Mouse (Mus musculus) ES-E14 (cell line): ENCODE results near the gene Ccdc116. TPM values are rescaled to one million over a fixed set of nuclear protein-coding genes. Genes with fewer than 3 reads are reported as not detected.

ENCODE experiments used
- DNase-seq: peaks from one replicate; pipeline ENCODE4 v3.0.0-alpha.2; 2013; ENCODE audit warnings: low read depth, low spot score
- H3K27ac ChIP-seq: 2 replicates; pipeline ENCODE4 v1.5.1; 2012; ENCODE audit warnings: low read depth, mild to moderate bottlenecking, low read length, moderate library complexity, mixed read lengths; ENCODE audit not compliant: poor library complexity, insufficient read depth, severe bottlenecking
- H3K36me3 ChIP-seq: 2 replicates; pipeline ENCODE4 v1.6.1; 2012; ENCODE audit warnings: mild to moderate bottlenecking, low read length, moderate library complexity, mixed read lengths; ENCODE audit not compliant: control insufficient read depth, poor library complexity, insufficient read depth, severe bottlenecking
- H3K4me1 ChIP-seq, 2 experiments: fragments of 150-350 bp in 1 of 2; sonication (generic) in 1 of 2; 2 replicates each; pipeline ENCODE4 v1.6.1; 2012; ENCODE audit warnings: low read length in 2 of 2, mild to moderate bottlenecking in 1 of 2, mixed read lengths in 1 of 2; ENCODE audit not compliant: control insufficient read depth in 2 of 2, insufficient read depth in 2 of 2, poor library complexity in 1 of 2
- H3K4me3 ChIP-seq, 2 experiments: fragments of 150-350 bp in 1 of 2; sonication (generic) in 1 of 2; 2 replicates each; pipeline ENCODE4 v1.5.1; 2012; ENCODE audit warnings: low read length in 2 of 2, low read depth in 1 of 2, mild to moderate bottlenecking in 1 of 2, mixed read lengths in 1 of 2; ENCODE audit not compliant: insufficient read depth in 1 of 2, poor library complexity in 1 of 2, severe bottlenecking in 1 of 2
- H3K9ac ChIP-seq: 2 replicates; pipeline ENCODE4 v1.6.1; 2012; ENCODE audit warnings: low read depth, mild to moderate bottlenecking, low read length, mixed read lengths; ENCODE audit not compliant: poor library complexity, insufficient read depth, severe bottlenecking
- H3K9me3 ChIP-seq: fragments of 150-350 bp; sonication (generic); 2 replicates; pipeline ENCODE4 v1.6.1; 2012; ENCODE audit warnings: low read depth, mild to moderate bottlenecking, low read length; ENCODE audit not compliant: control insufficient read depth, insufficient read depth
- CHD2 ChIP-seq: IDR thresholded peaks from 2 replicates; pipeline ENCODE4 v1.6.1; 2014; ENCODE audit warnings: mild to moderate bottlenecking, low read depth, low read length, inconsistent platforms
- HCFC1 ChIP-seq: IDR thresholded peaks from 2 replicates; pipeline ENCODE4 v1.6.1; 2012; ENCODE audit warnings: low read length, inconsistent platforms, borderline replicate concordance; ENCODE audit not compliant: insufficient read depth
- MAFK ChIP-seq: IDR thresholded peaks from 2 replicates; pipeline ENCODE4 v1.6.1; 2014; ENCODE audit warnings: mild to moderate bottlenecking, low read depth, low read length, inconsistent platforms; ENCODE audit not compliant: insufficient read depth
- ZC3H11A ChIP-seq: IDR thresholded peaks from 2 replicates; pipeline ENCODE4 v1.6.1; 2012; ENCODE audit warnings: low read depth, mild to moderate bottlenecking, inconsistent platforms, low read length, borderline replicate concordance
- ZNF384 ChIP-seq: IDR thresholded peaks from 2 replicates; pipeline ENCODE4 v1.6.1; 2012; ENCODE audit warnings: low read depth, low read length, inconsistent platforms
- in situ Hi-C, 2 experiments: fragments of 600-800 bp; cut with MboI; formaldehyde crosslinking; loops; one replicate each; pipeline ENCODE4 v1.15.1; 2025; ENCODE audit warnings: low sequenced_read_pairs in 2 of 2, inconsistent platforms in 1 of 2; ENCODE audit not compliant: unreplicated experiment in 2 of 2
- total RNA-seq: library from RNA; depleted of rRNA; stranded (reverse); fragments of 300-350 nt; gene quantifications from 2 replicates; pipeline ENCODE4 v1.2.3, GENCODE M21; 2012; rRNA removed

Ccdc116 gene
- total RNA-seq, 1 experiment = 4.4 TPM

DNA sequence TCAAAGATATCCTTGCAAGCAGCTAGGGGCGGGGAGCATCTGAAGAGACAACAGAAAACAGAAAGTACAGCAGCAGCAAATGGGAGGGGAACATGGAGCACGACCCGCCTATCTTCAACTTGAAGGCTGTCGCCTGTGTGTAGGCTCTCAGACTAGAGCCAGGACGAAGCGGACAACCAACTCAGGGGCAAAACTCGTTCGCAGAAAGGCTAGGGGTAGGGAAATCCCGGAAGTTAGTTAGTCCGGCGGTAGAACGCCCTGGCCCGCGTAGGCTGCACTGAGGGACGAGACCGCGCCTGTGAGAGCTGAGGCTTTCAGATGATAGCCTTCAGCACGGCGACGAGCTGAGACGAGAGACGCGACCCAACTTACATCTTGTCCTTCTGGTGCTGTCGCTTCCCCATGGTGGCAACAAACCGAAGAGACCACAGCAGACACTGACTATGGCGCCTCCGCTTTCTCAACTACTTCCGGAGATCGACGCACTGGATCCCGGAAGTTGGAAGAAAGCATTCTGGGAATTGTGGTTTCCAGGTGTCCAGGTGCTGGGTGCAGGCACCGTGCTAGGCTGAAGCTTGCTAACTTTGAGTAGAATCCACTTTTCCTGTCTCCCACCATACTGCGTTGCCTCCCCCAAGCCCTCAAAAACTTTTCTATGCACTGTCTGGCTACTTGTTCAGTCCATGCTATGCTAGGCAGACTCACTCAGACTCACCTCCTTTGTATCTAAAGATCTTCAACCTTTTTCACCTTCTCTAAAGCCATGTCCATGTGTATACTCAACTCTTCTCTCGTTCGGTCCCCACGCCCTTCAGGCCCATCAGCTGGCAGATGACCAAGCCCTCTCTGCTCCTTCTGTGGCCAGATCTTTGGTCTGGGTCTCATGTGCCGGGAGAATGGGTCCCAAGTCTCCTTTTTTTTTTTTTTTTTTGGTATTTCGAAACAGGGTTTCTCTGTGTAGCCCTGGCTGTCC is 36.0 kb downstream of the Ccdc116 start, which contains the start of gene Ppil2:
TSS of gene Ppil2 (minus strand) at position 487 of the 973 bp plus-strand sequence.
- no peaks in the 10 kb centered on the region for H3K9me3 ChIP-seq
- peaks cover 25% of the 10 kb centered on the region for H3K36me3 ChIP-seq
- H3K4me3 ChIP-seq = peak within 1 kb of the TSS; percentile 86 to 99
- DNase-seq = peak; percentile 67
- H3K9ac ChIP-seq = peak within 1 kb of the TSS; percentile 89
- 0 out of 2 replicates have a peak within 1 kb of the TSS, but pooled peaks have one; percentile 35 for H3K27ac ChIP-seq
- in situ Hi-C loops = no loop called here
- TF ChIP-seq HCFC1 (peak; percentile 95), CHD2 (no peak)
- H3K4me1 ChIP-seq = 0 out of 4 replicates have a peak, but pooled peaks cover 0 to 2% of the 10 kb centered on the region in 2 experiments

DNA sequence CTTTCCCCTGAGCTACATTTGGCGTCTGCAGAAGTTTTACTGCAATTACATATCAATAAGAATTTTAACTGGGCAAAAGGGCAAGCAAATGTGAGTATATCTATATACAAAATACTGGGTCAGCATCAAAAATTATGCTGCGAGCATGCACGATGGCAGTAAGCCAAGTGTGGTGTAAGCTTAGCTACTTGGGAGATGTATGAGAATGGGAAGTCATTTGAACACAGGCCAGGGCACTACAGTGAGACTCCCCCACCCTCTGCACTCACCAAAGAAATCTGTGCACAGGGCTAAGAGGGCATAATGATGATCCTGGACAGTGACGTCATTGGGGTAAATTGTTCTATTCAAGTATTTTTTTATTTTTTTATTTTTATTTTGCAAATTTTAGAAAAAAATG is 42.4 kb downstream of the Ccdc116 start:
- H3K4me1 ChIP-seq = no peaks in the 10 kb centered on the region; a peak in 1 of 4 replicates
- DNase-seq = no peak
- no peak for TF ChIP-seq MAFK
- TF ChIP-seq ZC3H11A = no peak
- TF ChIP-seq HCFC1 = no peak
- TF ChIP-seq CHD2 = no peak
- no peak for TF ChIP-seq ZNF384
- H3K4me3 ChIP-seq = no peak overlapping the region
- no peak overlapping the region for H3K27ac ChIP-seq
- H3K9ac ChIP-seq = no peak overlapping the region
- H3K36me3 ChIP-seq = peaks cover 31% of the 10 kb centered on the region
- no peaks in the 10 kb centered on the region for H3K9me3 ChIP-seq
- in situ Hi-C loops = no loop called here

DNA sequence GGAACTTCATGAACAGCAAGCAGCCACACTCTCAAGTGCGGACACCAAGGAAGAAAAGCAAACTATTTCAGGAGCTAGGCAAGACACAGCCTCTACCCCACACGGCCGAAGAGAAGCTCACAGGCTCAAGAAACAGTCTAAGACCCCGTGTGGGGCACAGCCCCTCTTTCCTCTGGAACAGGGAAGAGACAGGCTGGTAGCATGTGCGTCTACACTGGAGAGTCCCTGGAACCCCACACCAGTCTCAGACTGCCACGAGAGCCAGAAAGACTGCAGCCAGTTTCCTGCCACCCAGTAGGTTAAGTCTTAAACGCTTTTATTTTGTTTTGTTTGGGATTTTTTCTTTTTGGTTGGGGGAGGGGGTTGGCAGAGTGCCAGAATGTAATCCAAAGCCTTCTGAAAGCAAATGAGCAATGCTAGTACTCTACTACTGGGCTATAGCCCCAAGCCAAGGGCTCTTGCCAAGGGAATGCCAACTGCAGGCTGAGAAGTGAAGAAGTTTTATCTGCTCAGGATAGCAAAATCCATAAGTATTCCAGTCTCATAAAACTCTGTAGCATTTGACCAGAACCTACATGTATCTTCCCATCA is 44.3 kb downstream of the Ccdc116 start:
- Histone ChIP-seq H3K9me3 (no peaks in the 10 kb centered on the region), H3K4me3 (no peak overlapping the region), H3K9ac (no peak overlapping the region), H3K27ac (no peak overlapping the region), H3K36me3 (peaks cover 36% of the 10 kb centered on the region), H3K4me1 (no peaks in the 10 kb centered on the region; a peak in 1 of 4 replicates)
- no peak for TF ChIP-seq CHD2
- TF ChIP-seq HCFC1 = no peak
- TF ChIP-seq ZC3H11A = no peak
- TF ChIP-seq ZNF384 = no peak
- no peak for TF ChIP-seq MAFK
- in situ Hi-C loops = no loop called here
- DNase-seq = no peak

DNA sequence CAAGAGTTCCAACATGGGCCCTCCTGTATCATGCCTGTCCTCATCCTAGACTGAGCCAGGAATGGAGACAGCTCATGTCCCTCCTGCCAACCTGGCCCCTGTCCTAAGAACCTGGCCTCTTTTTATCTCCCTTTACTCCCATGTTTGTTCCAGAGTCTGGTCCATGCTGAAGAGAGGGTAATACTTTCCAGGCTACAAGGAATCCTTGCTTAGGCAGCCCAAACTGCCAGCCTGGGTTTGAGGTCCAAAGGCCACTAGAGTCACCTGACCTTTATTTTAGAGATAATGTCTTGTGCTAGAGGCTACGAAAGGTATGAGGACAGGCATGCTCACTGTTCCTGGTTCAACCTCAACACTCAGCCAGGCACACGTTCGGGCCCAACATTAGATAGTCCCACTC is 50.1 kb downstream of the Ccdc116 start:
- no peaks in the 10 kb centered on the region; a peak in 1 of 4 replicates for H3K4me1 ChIP-seq
- DNase-seq = no peak
- no peak overlapping the region for H3K9ac ChIP-seq
- H3K36me3 ChIP-seq = peaks cover 55% of the 10 kb centered on the region
- TF ChIP-seq ZC3H11A = no peak
- TF ChIP-seq ZNF384 = no peak
- no peak for TF ChIP-seq HCFC1
- TF ChIP-seq CHD2 = no peak
- no peak for TF ChIP-seq MAFK
- no peaks in the 10 kb centered on the region for H3K9me3 ChIP-seq
- no peak overlapping the region for H3K27ac ChIP-seq
- no peak overlapping the region for H3K4me3 ChIP-seq
- in situ Hi-C loops = no loop called here

Other genes with a start within 250 kb of the Ccdc116 start
- 100 and 136 TPM in 2 replicates for gene Mapk1, start 163.8 kb downstream of the Ccdc116 start, total RNA-seq
- gene Ypel1, start 77.5 kb downstream of the Ccdc116 start, total RNA-seq = 5.9 and 10.5 TPM in 2 replicates
- 73.2 and 86.7 TPM in 2 replicates for gene Ppil2, start 36.0 kb downstream of the Ccdc116 start, total RNA-seq
- 47.7 and 74.0 TPM in 2 replicates for gene 2610318N02Rik, start 22.1 kb downstream of the Ccdc116 start, total RNA-seq
- 112 and 168 TPM in 2 replicates for gene Sdf2l1, start 14.8 kb downstream of the Ccdc116 start, total RNA-seq
- gene Ydjc, start 2.6 kb downstream of the Ccdc116 start, total RNA-seq = 34.0 and 64.7 TPM in 2 replicates
- gene Ube2l3, start 55.4 kb upstream of the Ccdc116 start, total RNA-seq = 77.6 and 109 TPM in 2 replicates
- 2.6 and 2.9 TPM in 2 replicates for gene Rimbp3, start 61.4 kb upstream of the Ccdc116 start, total RNA-seq
- gene Hic2, start 86.3 kb upstream of the Ccdc116 start, total RNA-seq = 35.0 and 35.9 TPM in 2 replicates
- 45.1 and 68.6 TPM in 2 replicates for gene Tmem191c, start 128.8 kb upstream of the Ccdc116 start, total RNA-seq
- gene Serpind1, start 184.1 kb upstream of the Ccdc116 start, total RNA-seq = 0.09 TPM in 1 of 2 replicates, not detected in the other